Mouse (Mus musculus) stomach, postnatal 0 days (tissue): ENCODE results near the gene Cdh4. TPM values are rescaled to one million over a fixed set of nuclear protein-coding genes. Genes with fewer than 3 reads are reported as not detected.

Source experiments
- ATAC-seq: fragments of 200-750 bp; cut with Nextera tagmentation; 2 replicates; pipeline ENCODE4 v1.8.0; 2017; ENCODE audit not compliant: low FRiP score, low TSS enrichment
- DNase-seq: peaks from one replicate; pipeline ENCODE4 v3.0.0-alpha.2; 2016; ENCODE audit warnings: low spot score
- H3K27ac ChIP-seq: fragments of 300-500 bp; sonication (generic); replicated peaks from 2 replicates; pipeline ENCODE4 v1.5.1; 2014; ENCODE audit warnings: mild to moderate bottlenecking, control low read depth
- H3K27me3 ChIP-seq: fragments of 300-500 bp; sonication (generic); 2 replicates; pipeline ENCODE4 v1.6.1; 2014; ENCODE audit warnings: low read length; ENCODE audit not compliant: control insufficient read depth, insufficient read depth
- H3K36me3 ChIP-seq: fragments of 300-500 bp; sonication (generic); 2 replicates; pipeline ENCODE4 v1.6.1; 2014; ENCODE audit warnings: low read length, mixed read lengths; ENCODE audit not compliant: control insufficient read depth, insufficient read depth
- H3K4me1 ChIP-seq: fragments of 300-500 bp; sonication (generic); replicated peaks from 2 replicates; pipeline ENCODE4 v1.6.1; 2014; ENCODE audit warnings: antibody characterized with exemption; ENCODE audit not compliant: control insufficient read depth, insufficient read depth
- H3K4me2 ChIP-seq: fragments of 300-500 bp; sonication (generic); replicated peaks from 2 replicates; pipeline ENCODE4 v1.6.1; 2014; ENCODE audit warnings: low read depth, mild to moderate bottlenecking, control low read depth, moderate library complexity
- H3K4me3 ChIP-seq: fragments of 300-500 bp; sonication (generic); 2 replicates; pipeline ENCODE4 v1.5.1; 2014; ENCODE audit warnings: low read depth, low read length, control low read depth
- H3K9ac ChIP-seq: fragments of 300-500 bp; sonication (generic); 2 replicates; pipeline ENCODE4 v1.6.1; 2014; ENCODE audit warnings: mild to moderate bottlenecking, low read length, control low read depth, mixed read lengths
- H3K9me3 ChIP-seq: fragments of 300-500 bp; sonication (generic); 2 replicates; pipeline ENCODE4 v1.6.1; 2016; ENCODE audit warnings: low read length; ENCODE audit not compliant: control insufficient read depth
- CTCF ChIP-seq: IDR thresholded peaks from 2 replicates; pipeline ENCODE4 v1.5.1; 2016; ENCODE audit warnings: antibody characterized with exemption, low read depth, mild to moderate bottlenecking, moderate library complexity
- EP300 ChIP-seq: optimal IDR thresholded peaks from 2 replicates; pipeline ENCODE3; 2016; ENCODE audit warnings: antibody characterized with exemption
- WGBS: fragments of 180-500 bp; shearing (Covaris S2); extraction: QIAGEN DNeasy Blood & Tissue Kit; methylation state at CpG from one replicate; pipeline ENCODE4 v1.1.7; 2014; 5-methylcytosine and 5-hydroxymethylcytosine counted together
- polyA plus RNA-seq: library from polyadenylated mRNA; unstranded; fragments of >200 nt; fragmentation: Nextera tagmentation; extraction: Ambion mirVana; gene quantifications from 2 replicates; pipeline ENCODE4 v1.2.1, GENCODE M21; 2015

Gene Cdh4
- polyA plus RNA-seq, 1 experiment from 2014 or later, result 3.1 TPM

DNA sequence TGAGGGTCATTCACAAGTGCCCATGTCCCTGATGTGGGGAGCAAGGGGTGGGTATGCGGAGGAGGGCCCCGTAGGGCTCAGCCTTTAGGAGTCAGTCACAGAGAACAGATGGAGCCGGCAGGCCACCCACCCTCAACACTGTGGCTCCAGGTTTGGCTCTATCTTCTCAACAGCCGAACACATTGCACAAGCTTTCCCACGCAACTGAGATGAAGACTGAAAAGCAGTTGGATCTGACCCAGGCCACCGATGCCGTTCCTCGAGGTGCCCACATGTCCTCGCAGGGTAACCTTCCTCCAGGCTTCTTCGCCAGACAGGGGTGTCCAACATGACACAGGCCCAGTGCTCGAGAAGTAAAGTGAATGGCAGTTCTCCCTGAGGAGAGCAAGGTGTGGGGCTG is 144.2 kb downstream of the Cdh4 start:
- WGBS, result 83% methylated on average over 11 of the region's 11 CpGs
- no peak overlapping the region for H3K4me2 ChIP-seq
- H3K4me3 ChIP-seq, result no peak overlapping the region
- no peak overlapping the region for H3K9ac ChIP-seq
- DNase-seq (no peak), ATAC-seq (no peak)
- TF ChIP-seq EP300, result no peak
- TF ChIP-seq CTCF, result no peak
- no peaks in the 10 kb centered on the region for H3K27me3 ChIP-seq
- H3K36me3 ChIP-seq, result no peaks in the 10 kb centered on the region
- H3K27ac ChIP-seq, result no peak overlapping the region
- no peaks in the 10 kb centered on the region for H3K4me1 ChIP-seq
- no peaks in the 10 kb centered on the region for H3K9me3 ChIP-seq

DNA sequence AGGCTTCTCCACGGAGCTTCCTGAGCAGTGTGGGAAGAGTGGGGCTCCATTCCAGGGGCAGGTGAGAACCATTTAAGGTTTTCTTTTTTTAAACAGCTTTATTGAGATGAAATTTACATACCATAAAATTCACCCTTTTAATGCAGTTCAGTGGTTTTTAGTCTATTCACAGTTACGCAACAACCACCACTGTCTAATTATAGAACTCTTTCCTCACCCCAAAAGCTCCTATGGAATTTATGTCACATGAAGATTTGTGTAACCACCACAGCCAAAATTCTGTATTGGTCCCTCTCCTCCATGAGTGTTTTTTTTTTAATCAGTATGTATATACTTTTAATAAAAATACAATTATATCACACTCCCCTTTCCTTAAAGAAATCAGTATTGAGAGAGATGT is 144.8 kb downstream of the Cdh4 start:
- WGBS, result 71% methylated on average over 2 of the region's 2 CpGs
- no peak for TF ChIP-seq EP300
- TF ChIP-seq CTCF, result no peak
- H3K9me3 ChIP-seq, result no peaks in the 10 kb centered on the region
- ATAC-seq (no peak), DNase-seq (no peak)
- H3K27ac ChIP-seq, result no peak overlapping the region
- H3K36me3 ChIP-seq, result no peaks in the 10 kb centered on the region
- H3K27me3 ChIP-seq, result no peaks in the 10 kb centered on the region
- H3K4me1 ChIP-seq, result no peaks in the 10 kb centered on the region
- H3K9ac ChIP-seq, result no peak overlapping the region
- H3K4me2 ChIP-seq, result no peak overlapping the region
- no peak overlapping the region for H3K4me3 ChIP-seq

DNA sequence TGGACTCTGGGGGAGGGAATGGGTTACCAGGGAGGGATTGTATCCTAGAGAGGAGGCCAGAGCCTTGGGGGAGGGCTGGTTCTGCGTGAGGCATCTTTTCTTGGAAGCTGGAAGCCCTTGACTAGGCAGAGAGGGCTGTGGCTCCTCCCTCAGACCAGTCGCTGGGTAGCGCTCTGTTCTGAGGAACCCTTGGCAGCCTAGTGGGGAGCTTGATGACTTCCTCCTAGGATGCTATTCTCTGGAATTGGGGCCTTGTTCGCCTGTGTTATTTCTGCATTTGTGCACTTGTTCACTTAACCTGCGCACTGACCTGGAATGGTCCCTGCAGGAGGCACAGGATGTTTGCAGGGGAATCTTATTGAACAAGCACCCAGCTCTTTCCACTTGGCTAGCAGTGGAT is 149.4 kb downstream of the Cdh4 start:
- WGBS, result 68% methylated on average over 5 of the region's 5 CpGs
- Histone ChIP-seq H3K4me2 (no peak overlapping the region), H3K4me3 (no peak overlapping the region), H3K36me3 (no peaks in the 10 kb centered on the region), H3K4me1 (no peaks in the 10 kb centered on the region), H3K27ac (no peak overlapping the region), H3K9me3 (no peaks in the 10 kb centered on the region), H3K9ac (no peak overlapping the region), H3K27me3 (no peaks in the 10 kb centered on the region)
- no peak for ATAC-seq
- TF ChIP-seq EP300, result no peak
- TF ChIP-seq CTCF, result no peak
- no peak for DNase-seq

DNA sequence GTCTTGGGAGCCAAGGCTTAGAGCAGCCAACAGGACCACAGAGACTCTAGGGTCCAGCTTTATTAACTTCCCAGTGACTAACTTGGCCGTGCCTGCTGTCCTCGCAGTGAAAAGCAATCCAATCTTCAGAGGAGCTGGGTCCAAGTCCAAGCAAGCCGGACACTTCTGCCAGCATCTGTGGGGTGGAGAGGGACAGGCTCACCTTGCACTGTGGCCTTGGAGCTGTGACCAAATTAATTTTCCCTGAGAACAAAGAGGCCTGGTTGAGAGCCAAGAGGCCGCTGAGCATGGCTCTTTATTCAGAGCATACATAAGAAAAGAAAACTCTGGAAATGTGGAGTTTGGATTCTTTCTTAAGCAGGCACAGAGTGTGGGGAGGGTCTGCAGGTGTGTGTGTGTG is 152.8 kb downstream of the Cdh4 start:
- no peaks in the 10 kb centered on the region for H3K4me1 ChIP-seq
- H3K9me3 ChIP-seq, result no peaks in the 10 kb centered on the region
- DNase-seq, result no peak
- 79% methylated on average over 4 of the region's 4 CpGs for WGBS
- H3K27ac ChIP-seq, result no peak overlapping the region
- TF ChIP-seq CTCF, result no peak
- no peak overlapping the region for H3K4me2 ChIP-seq
- H3K4me3 ChIP-seq, result no peak overlapping the region
- no peaks in the 10 kb centered on the region for H3K36me3 ChIP-seq
- no peak overlapping the region for H3K9ac ChIP-seq
- H3K27me3 ChIP-seq, result no peaks in the 10 kb centered on the region
- no peak for ATAC-seq

DNA sequence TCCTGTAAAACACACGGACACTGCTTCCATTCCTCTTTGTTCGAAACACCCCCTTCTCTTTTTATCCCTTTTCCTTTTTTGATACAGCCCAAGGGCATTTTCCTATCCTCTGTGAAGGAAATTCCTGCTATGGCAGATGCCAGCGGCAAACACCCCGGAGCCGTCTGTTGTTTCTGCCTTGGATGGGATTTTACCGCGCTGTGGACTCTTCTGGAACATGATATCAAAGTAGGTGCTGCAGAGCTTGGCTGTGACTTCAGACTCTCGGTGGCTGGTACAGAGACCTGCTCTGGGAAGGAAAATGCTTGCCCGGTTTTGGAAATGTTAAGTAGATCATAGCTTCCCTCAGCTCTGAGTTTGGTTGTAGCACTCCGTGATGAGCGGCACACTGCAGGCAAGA is 156.7 kb downstream of the Cdh4 start:
- H3K4me3 ChIP-seq, result no peak overlapping the region
- 82% methylated on average over 11 of the region's 11 CpGs for WGBS
- no peak overlapping the region for H3K4me2 ChIP-seq
- H3K9ac ChIP-seq, result no peak overlapping the region
- ATAC-seq (no peak), DNase-seq (no peak)
- H3K36me3 ChIP-seq, result no peaks in the 10 kb centered on the region
- no peaks in the 10 kb centered on the region for H3K4me1 ChIP-seq
- TF ChIP-seq CTCF (no peak), EP300 (no peak)
- H3K27ac ChIP-seq, result no peak overlapping the region
- no peaks in the 10 kb centered on the region for H3K9me3 ChIP-seq
- no peaks in the 10 kb centered on the region for H3K27me3 ChIP-seq

DNA sequence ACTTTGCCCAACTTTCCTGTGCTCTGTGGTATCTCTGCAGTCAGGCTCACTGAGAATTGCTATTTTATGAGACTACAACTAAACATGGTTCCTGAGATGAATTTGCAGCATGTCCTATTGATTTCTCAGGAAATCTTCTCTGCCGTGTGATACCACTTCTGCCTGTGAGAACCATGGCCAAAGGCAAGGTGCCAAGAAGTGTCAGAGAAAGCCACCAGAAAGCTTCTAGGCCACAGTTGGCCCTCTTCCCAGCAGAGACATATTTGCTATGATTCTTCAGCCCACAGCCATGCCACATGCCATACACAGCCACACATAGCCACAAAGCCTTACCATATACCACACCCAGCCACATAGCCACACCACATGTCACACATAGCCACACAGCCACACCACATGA is 157.7 kb downstream of the Cdh4 start:
- Histone ChIP-seq H3K36me3 (no peaks in the 10 kb centered on the region), H3K9ac (no peak overlapping the region), H3K27me3 (no peaks in the 10 kb centered on the region), H3K4me3 (no peak overlapping the region), H3K4me2 (no peak overlapping the region), H3K27ac (no peak overlapping the region), H3K4me1 (no peaks in the 10 kb centered on the region), H3K9me3 (no peaks in the 10 kb centered on the region)
- TF ChIP-seq EP300, result no peak
- no peak for TF ChIP-seq CTCF
- WGBS, result 53% methylated on average over 1 of the region's 1 CpGs
- DNase-seq (no peak), ATAC-seq (no peak)
